Mouse (Mus musculus): ENCODE results near the gene Hipk3. TPM values are rescaled to one million over a fixed set of nuclear protein-coding genes. Genes with fewer than 3 reads are reported as not detected.

The Hipk3 gene
- polyA plus RNA-seq, 1 experiment from 2014 or later, result 11.8 TPM

- Histone ChIP-seq H3K27me3 (ENCODE audit: control insufficient read depth, insufficient read depth, low read length) (no peaks in the 10 kb centered on the region), H3K9ac (replicated peaks; ENCODE audit: low read depth, low read length) (no peak overlapping the region), H3K4me2 (ENCODE audit: low read depth, low read length) (no peak overlapping the region), H3K27ac (ENCODE audit: low read depth, low read length) (no peak overlapping the region), H3K36me3 (ENCODE audit: control insufficient read depth, insufficient read depth, low read length) (no peaks in the 10 kb centered on the region), H3K9me3 (ENCODE audit: control insufficient read depth, low read length) (no peaks in the 10 kb centered on the region), H3K4me3 (ENCODE audit: low read depth, low read length) (no peak overlapping the region), H3K4me1 (ENCODE audit: control insufficient read depth, insufficient read depth, low read length) (no peaks in the 10 kb centered on the region)
- no peak for ATAC-seq (ENCODE audit: low read depth)
Measured at GRCm38 (mm10) chr2:104482156-104482555, 12.1 kb downstream of the Hipk3 start.

GRCm38 (mm10) chr2:104479054-104479453 lies 15.2 kb downstream of the Hipk3 start:
- 88% methylated on average over 4 of the region's 4 CpGs for WGBS
- H3K9ac ChIP-seq (replicated peaks; ENCODE audit: low read depth, low read length), result no peak overlapping the region
- ATAC-seq (ENCODE audit: low read depth), result no peak

DNA sequence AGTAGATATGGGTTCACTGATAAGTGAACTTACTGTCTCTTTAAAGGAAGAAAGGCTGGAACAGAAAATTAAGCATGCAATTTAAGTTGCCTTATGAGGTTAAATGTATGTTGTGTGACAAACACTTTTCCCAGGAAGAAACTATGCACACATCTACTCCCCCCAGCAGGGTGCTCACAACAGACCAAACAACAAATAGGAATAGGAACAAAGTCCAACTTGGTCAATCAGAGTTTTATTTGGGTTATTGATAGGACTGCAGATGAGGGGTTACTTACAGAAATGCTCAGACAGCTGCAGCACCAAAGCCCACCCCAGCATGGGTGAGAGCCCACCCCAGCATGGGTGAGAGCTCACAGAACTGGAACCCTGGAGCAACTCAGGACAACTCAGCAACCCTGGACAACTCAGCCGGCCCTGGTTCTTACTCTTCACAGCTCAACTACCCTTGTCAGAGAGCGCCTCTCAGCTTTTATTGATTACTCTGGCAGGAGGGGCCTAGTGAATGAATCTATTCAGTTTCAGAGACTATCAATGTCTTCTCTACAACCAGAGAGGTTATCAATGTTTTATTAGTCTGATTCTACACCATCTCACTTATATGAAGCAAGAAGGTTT lies 16.7 kb downstream of the Hipk3 start:
- WGBS, result 61% methylated on average over 2 of the region's 2 CpGs
- Histone ChIP-seq H3K36me3 (ENCODE audit: control insufficient read depth, insufficient read depth, low read length) (no peaks in the 10 kb centered on the region), H3K27me3 (ENCODE audit: control insufficient read depth, insufficient read depth, low read length) (no peaks in the 10 kb centered on the region)

More at GRCm38 (mm10) chr2:104479054-104479453, 15.2 kb downstream of the Hipk3 start:
- H3K4me2 ChIP-seq (ENCODE audit: low read depth, low read length), result no peak overlapping the region
- no peaks in the 10 kb centered on the region for H3K36me3 ChIP-seq (ENCODE audit: control insufficient read depth, insufficient read depth, low read length)
- H3K9me3 ChIP-seq (ENCODE audit: control insufficient read depth, low read length), result no peaks in the 10 kb centered on the region
- H3K4me3 ChIP-seq (ENCODE audit: low read depth, low read length), result no peak overlapping the region
- H3K27ac ChIP-seq (ENCODE audit: low read depth, low read length), result no peak overlapping the region
- no peaks in the 10 kb centered on the region for H3K27me3 ChIP-seq (ENCODE audit: control insufficient read depth, insufficient read depth, low read length)
- no peaks in the 10 kb centered on the region for H3K4me1 ChIP-seq (ENCODE audit: control insufficient read depth, insufficient read depth, low read length)

GRCm38 (mm10) chr2:104472056-104472455 lies 22.2 kb downstream of the Hipk3 start:
- Histone ChIP-seq H3K9me3 (ENCODE audit: control insufficient read depth, low read length) (no peaks in the 10 kb centered on the region), H3K27ac (ENCODE audit: low read depth, low read length) (no peak overlapping the region), H3K9ac (replicated peaks; ENCODE audit: low read depth, low read length) (no peak overlapping the region), H3K27me3 (ENCODE audit: control insufficient read depth, insufficient read depth, low read length) (no peaks in the 10 kb centered on the region), H3K4me3 (ENCODE audit: low read depth, low read length) (no peak overlapping the region), H3K4me2 (ENCODE audit: low read depth, low read length) (no peak overlapping the region), H3K36me3 (ENCODE audit: control insufficient read depth, insufficient read depth, low read length) (no peaks in the 10 kb centered on the region), H3K4me1 (ENCODE audit: control insufficient read depth, insufficient read depth, low read length) (peaks cover 4% of the 10 kb centered on the region; the same call in 1 of the 2 replicates)
- no peak for ATAC-seq (ENCODE audit: low read depth)
- 72% methylated on average over 6 of the region's 6 CpGs for WGBS

More for the DNA sequence above, 16.7 kb downstream of the Hipk3 start:
- Histone ChIP-seq H3K4me3 (ENCODE audit: low read depth, low read length) (no peak overlapping the region), H3K4me1 (ENCODE audit: control insufficient read depth, insufficient read depth, low read length) (no peaks in the 10 kb centered on the region), H3K27ac (ENCODE audit: low read depth, low read length) (no peak overlapping the region), H3K4me2 (ENCODE audit: low read depth, low read length) (no peak overlapping the region), H3K9ac (replicated peaks; ENCODE audit: low read depth, low read length) (no peak overlapping the region), H3K9me3 (ENCODE audit: control insufficient read depth, low read length) (no peaks in the 10 kb centered on the region)
- ATAC-seq (ENCODE audit: low read depth), result no peak

DNA sequence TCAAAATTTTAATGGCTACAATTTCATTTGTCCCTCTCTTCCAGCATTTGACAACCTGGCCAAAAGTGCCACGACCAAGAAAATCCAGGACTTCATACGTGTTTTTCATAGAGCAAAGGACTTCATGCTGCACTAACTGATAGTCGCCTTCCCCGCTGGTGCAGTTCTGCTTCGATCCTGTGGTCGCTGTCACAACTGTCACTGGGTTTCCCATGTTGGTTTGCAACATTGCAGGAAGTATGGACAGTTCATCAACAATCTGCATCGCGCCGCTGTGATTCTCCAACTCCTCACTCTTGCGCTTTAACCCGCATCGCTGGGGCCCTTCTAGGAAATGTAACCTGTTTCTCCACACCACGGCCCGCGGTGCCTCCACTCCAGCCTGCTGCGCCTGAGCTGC lies 23.1 kb downstream of the Hipk3 start:
- H3K4me3 ChIP-seq (ENCODE audit: low read depth, low read length), result no peak overlapping the region
- no peak for ATAC-seq (ENCODE audit: low read depth)
- no peak overlapping the region for H3K27ac ChIP-seq (ENCODE audit: low read depth, low read length)
- H3K9me3 ChIP-seq (ENCODE audit: control insufficient read depth, low read length), result no peaks in the 10 kb centered on the region
- WGBS, result 97% methylated on average over 16 of the region's 16 CpGs
- no peak overlapping the region for H3K4me2 ChIP-seq (ENCODE audit: low read depth, low read length)
- H3K4me1 ChIP-seq (ENCODE audit: control insufficient read depth, insufficient read depth, low read length), result peaks cover 4% of the 10 kb centered on the region; the same call in 1 of the 2 replicates
- H3K9ac ChIP-seq (replicated peaks; ENCODE audit: low read depth, low read length), result no peak overlapping the region
- H3K27me3 ChIP-seq (ENCODE audit: control insufficient read depth, insufficient read depth, low read length), result no peaks in the 10 kb centered on the region
- H3K36me3 ChIP-seq (ENCODE audit: control insufficient read depth, insufficient read depth, low read length), result no peaks in the 10 kb centered on the region

- no peak overlapping the region for H3K4me3 ChIP-seq (ENCODE audit: low read depth, low read length)
- no peaks in the 10 kb centered on the region for H3K36me3 ChIP-seq (ENCODE audit: control insufficient read depth, insufficient read depth, low read length)
- H3K27me3 ChIP-seq (ENCODE audit: control insufficient read depth, insufficient read depth, low read length), result no peaks in the 10 kb centered on the region
- peaks cover 4% of the 10 kb centered on the region; the same call in 1 of the 2 replicates for H3K4me1 ChIP-seq (ENCODE audit: control insufficient read depth, insufficient read depth, low read length)
- 95% methylated on average over 6 of the region's 6 CpGs for WGBS
- ATAC-seq (ENCODE audit: low read depth), result no peak
- no peak overlapping the region for H3K9ac ChIP-seq (replicated peaks; ENCODE audit: low read depth, low read length)
- H3K9me3 ChIP-seq (ENCODE audit: control insufficient read depth, low read length), result no peaks in the 10 kb centered on the region
- no peak overlapping the region for H3K27ac ChIP-seq (ENCODE audit: low read depth, low read length)
- H3K4me2 ChIP-seq (ENCODE audit: low read depth, low read length), result no peak overlapping the region
Measured at GRCm38 (mm10) chr2:104470536-104470935, 23.7 kb downstream of the Hipk3 start.

DNA sequence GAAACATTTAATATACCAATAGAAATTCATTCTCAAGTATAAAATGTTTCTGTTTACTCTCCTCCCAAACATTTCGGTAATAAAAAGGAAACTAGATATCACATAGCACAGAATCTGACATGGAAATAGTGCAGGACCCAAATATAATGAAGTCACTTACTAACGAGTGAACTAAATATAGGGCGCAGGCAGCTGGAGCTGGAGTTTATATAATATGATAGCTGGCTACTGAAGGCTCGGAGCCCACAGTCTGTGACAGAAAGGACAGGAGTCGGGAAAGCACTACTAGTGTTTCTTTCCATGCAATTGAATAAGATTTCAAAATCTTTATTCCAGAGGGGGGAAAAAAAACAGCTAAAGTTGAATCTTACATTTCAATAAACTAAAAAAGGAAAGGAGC lies 25.8 kb downstream of the Hipk3 start:
- Histone ChIP-seq H3K27me3 (ENCODE audit: control insufficient read depth, insufficient read depth, low read length) (no peaks in the 10 kb centered on the region), H3K4me2 (ENCODE audit: low read depth, low read length) (no peak overlapping the region), H3K9me3 (ENCODE audit: control insufficient read depth, low read length) (no peaks in the 10 kb centered on the region), H3K4me3 (ENCODE audit: low read depth, low read length) (no peak overlapping the region), H3K4me1 (ENCODE audit: control insufficient read depth, insufficient read depth, low read length) (peaks cover 4% of the 10 kb centered on the region; the same call in 1 of the 2 replicates), H3K36me3 (ENCODE audit: control insufficient read depth, insufficient read depth, low read length) (no peaks in the 10 kb centered on the region), H3K27ac (ENCODE audit: low read depth, low read length) (no peak overlapping the region), H3K9ac (replicated peaks; ENCODE audit: low read depth, low read length) (no peak overlapping the region)
- WGBS, result 85% methylated on average over 5 of the region's 5 CpGs
- no peak for ATAC-seq (ENCODE audit: low read depth)

GRCm38 (mm10) chr2:104466908-104467616 lies 27.2 kb downstream of the Hipk3 start:
- Histone ChIP-seq H3K9me3 (ENCODE audit: control insufficient read depth, low read length) (no peaks in the 10 kb centered on the region), H3K4me1 (ENCODE audit: control insufficient read depth, insufficient read depth, low read length) (peaks cover 2% of the 10 kb centered on the region; the same call in 1 of the 2 replicates), H3K4me2 (ENCODE audit: low read depth, low read length) (no peak overlapping the region), H3K4me3 (ENCODE audit: low read depth, low read length) (no peak overlapping the region), H3K27ac (ENCODE audit: low read depth, low read length) (no peak overlapping the region), H3K9ac (replicated peaks; ENCODE audit: low read depth, low read length) (no peak overlapping the region), H3K36me3 (ENCODE audit: control insufficient read depth, insufficient read depth, low read length) (no peaks in the 10 kb centered on the region), H3K27me3 (ENCODE audit: control insufficient read depth, insufficient read depth, low read length) (no peaks in the 10 kb centered on the region)
- ATAC-seq (ENCODE audit: low read depth), result no peak
- WGBS, result 82% methylated on average over 9 of the region's 9 CpGs

DNA sequence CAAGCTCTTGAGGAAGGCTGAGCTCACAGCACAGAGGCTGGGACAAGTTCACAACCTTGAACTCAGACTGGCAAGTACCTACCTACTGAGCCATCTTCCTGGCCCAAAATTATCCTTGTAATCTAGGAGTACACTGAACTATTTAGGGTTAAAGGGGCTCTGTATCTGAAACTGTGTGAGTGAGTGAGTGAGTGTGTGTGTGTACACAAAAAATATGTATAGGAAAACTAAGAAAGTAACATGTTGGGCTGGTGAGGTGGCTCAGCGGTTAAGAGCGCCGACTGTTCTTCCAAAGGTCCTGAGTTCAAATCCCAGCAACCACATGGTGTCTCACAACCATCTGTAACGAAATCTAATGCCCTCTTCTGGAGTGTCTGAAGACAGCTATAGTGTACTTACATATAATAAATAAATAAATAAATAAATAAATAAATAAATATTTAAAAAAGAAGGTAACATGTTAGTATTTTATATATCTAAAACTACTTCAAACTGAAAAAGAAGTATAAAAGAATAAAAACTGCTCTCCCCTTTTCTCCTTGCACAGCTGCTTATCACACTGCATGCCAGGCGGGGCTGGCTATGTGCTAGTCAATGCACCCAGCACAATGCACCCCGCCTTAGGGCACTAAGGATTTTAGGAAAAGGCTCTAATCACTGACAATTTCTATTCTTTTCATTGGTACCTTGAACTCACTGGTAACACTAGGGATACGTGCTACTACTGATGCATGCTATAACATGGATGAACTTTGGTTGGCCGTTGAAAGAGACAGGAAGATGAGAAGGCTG lies 28.4 kb downstream of the Hipk3 start:
- WGBS, result 91% methylated on average over 8 of the region's 8 CpGs
- no peak for ATAC-seq (ENCODE audit: low read depth)
- no peaks in the 10 kb centered on the region for H3K4me1 ChIP-seq (ENCODE audit: control insufficient read depth, insufficient read depth, low read length)
- H3K4me2 ChIP-seq (ENCODE audit: low read depth, low read length), result no peak overlapping the region
- no peak overlapping the region for H3K27ac ChIP-seq (ENCODE audit: low read depth, low read length)
- no peak overlapping the region for H3K4me3 ChIP-seq (ENCODE audit: low read depth, low read length)
- H3K27me3 ChIP-seq (ENCODE audit: control insufficient read depth, insufficient read depth, low read length), result no peaks in the 10 kb centered on the region
- no peak overlapping the region for H3K9ac ChIP-seq (replicated peaks; ENCODE audit: low read depth, low read length)
- no peaks in the 10 kb centered on the region for H3K9me3 ChIP-seq (ENCODE audit: control insufficient read depth, low read length)
- no peaks in the 10 kb centered on the region for H3K36me3 ChIP-seq (ENCODE audit: control insufficient read depth, insufficient read depth, low read length)

Data from neural tube, embryonic 14.5 days (tissue).